Mouse (Mus musculus) midbrain, embryonic 11.5 days (tissue): ENCODE results near the gene Bloc1s6. TPM values are rescaled to one million over a fixed set of nuclear protein-coding genes. Genes with fewer than 3 reads are reported as not detected.

ENCODE experiments used
- ATAC-seq: fragments of 200-750 bp; cut with Nextera tagmentation; 2 replicates; pipeline ENCODE4 v1.8.0; 2017; ENCODE audit warnings: moderate TSS enrichment, moderate library complexity; ENCODE audit not compliant: low FRiP score
- DNase-seq: peaks from one replicate; pipeline ENCODE4 v3.0.0; 2015; ENCODE audit warnings: low spot score; ENCODE audit errors: missing footprints
- H3K27ac ChIP-seq: fragments of 300-500 bp; sonication (generic); 2 replicates; pipeline ENCODE4 v1.5.1; 2014; ENCODE audit warnings: low read depth, low read length
- H3K27me3 ChIP-seq: fragments of 300-500 bp; sonication (generic); 2 replicates; pipeline ENCODE4 v1.6.1; 2014; ENCODE audit warnings: mild to moderate bottlenecking, low read length, moderate library complexity, mixed read lengths; ENCODE audit not compliant: control insufficient read depth, insufficient read depth
- H3K36me3 ChIP-seq: fragments of 300-500 bp; sonication (generic); 2 replicates; pipeline ENCODE4 v1.6.1; 2014; ENCODE audit warnings: mild to moderate bottlenecking, low read length, moderate library complexity, mixed read lengths; ENCODE audit not compliant: control insufficient read depth, insufficient read depth
- H3K4me1 ChIP-seq: fragments of 300-500 bp; sonication (generic); 2 replicates; pipeline ENCODE4 v1.6.1; 2014; ENCODE audit warnings: low read length; ENCODE audit not compliant: control insufficient read depth, insufficient read depth
- H3K4me2 ChIP-seq: fragments of 300-500 bp; sonication (generic); 2 replicates; pipeline ENCODE4 v1.6.1; 2014; ENCODE audit warnings: mild to moderate bottlenecking, moderate library complexity
- H3K4me3 ChIP-seq: fragments of 300-500 bp; sonication (generic); 2 replicates; pipeline ENCODE4 v1.5.1; 2014; ENCODE audit warnings: low read depth, low read length
- H3K9ac ChIP-seq: fragments of 300-500 bp; sonication (generic); 2 replicates; pipeline ENCODE4 v1.6.1; 2014; ENCODE audit warnings: low read length
- H3K9me3 ChIP-seq: fragments of 300-500 bp; sonication (generic); 2 replicates; pipeline ENCODE4 v1.6.1; 2016; ENCODE audit warnings: low read length; ENCODE audit not compliant: control insufficient read depth
- WGBS: fragments of 180-500 bp; shearing (Covaris S2); extraction: QIAGEN DNeasy Blood & Tissue Kit; methylation state at CpG from one replicate; pipeline ENCODE4 v1.1.7; 2014; 5-methylcytosine and 5-hydroxymethylcytosine counted together
- polyA plus RNA-seq: library from polyadenylated mRNA; unstranded; fragments of >200 nt; fragmentation: Nextera tagmentation; extraction: Ambion mirVana; gene quantifications from 2 replicates; pipeline ENCODE4 v1.2.1, GENCODE M21; 2014

The Bloc1s6 gene
- polyA plus RNA-seq, 1 experiment from 2014 or later: 78.1 TPM

GRCm38 (mm10) chr2:122775491-122775890 is 37.2 kb downstream of the Bloc1s6 start:
- no peak for DNase-seq
- no peak for ATAC-seq
- Histone ChIP-seq H3K4me3 (no peak overlapping the region), H3K4me2 (no peak overlapping the region), H3K4me1 (no peaks in the 10 kb centered on the region), H3K27ac (no peak overlapping the region), H3K9ac (no peak overlapping the region), H3K36me3 (no peaks in the 10 kb centered on the region), H3K27me3 (no peaks in the 10 kb centered on the region), H3K9me3 (no peaks in the 10 kb centered on the region)
- WGBS: 76% methylated on average over 1 of the region's 1 CpGs

- no peak for ATAC-seq
- H3K27ac ChIP-seq: no peak overlapping the region
- H3K4me3 ChIP-seq: no peak overlapping the region
- no peak overlapping the region for H3K9ac ChIP-seq
- no peak for DNase-seq
- H3K4me2 ChIP-seq: no peak overlapping the region
- no peaks in the 10 kb centered on the region for H3K36me3 ChIP-seq
- H3K9me3 ChIP-seq: no peaks in the 10 kb centered on the region
- no peaks in the 10 kb centered on the region for H3K27me3 ChIP-seq
- 76% methylated on average over 2 of the region's 2 CpGs for WGBS
- H3K4me1 ChIP-seq: no peaks in the 10 kb centered on the region
Observed at GRCm38 (mm10) chr2:122776823-122777222, 38.5 kb downstream of the Bloc1s6 start.

GRCm38 (mm10) chr2:122779967-122780366 is 41.7 kb downstream of the Bloc1s6 start:
- no peak overlapping the region for H3K4me3 ChIP-seq
- ATAC-seq (no peak), DNase-seq (no peak)
- no peak overlapping the region for H3K9ac ChIP-seq
- 71% methylated on average over 5 of the region's 5 CpGs for WGBS
- no peaks in the 10 kb centered on the region for H3K27me3 ChIP-seq
- no peaks in the 10 kb centered on the region for H3K9me3 ChIP-seq
- no peak overlapping the region for H3K4me2 ChIP-seq
- H3K27ac ChIP-seq: no peak overlapping the region
- H3K36me3 ChIP-seq: no peaks in the 10 kb centered on the region
- H3K4me1 ChIP-seq: no peaks in the 10 kb centered on the region

- ATAC-seq (no peak), DNase-seq (no peak)
- Histone ChIP-seq H3K36me3 (no peaks in the 10 kb centered on the region), H3K27me3 (no peaks in the 10 kb centered on the region), H3K9ac (no peak overlapping the region), H3K4me1 (no peaks in the 10 kb centered on the region), H3K9me3 (no peaks in the 10 kb centered on the region), H3K4me2 (no peak overlapping the region), H3K27ac (no peak overlapping the region), H3K4me3 (no peak overlapping the region)
- 74% methylated on average over 3 of the region's 3 CpGs for WGBS
Observed at GRCm38 (mm10) chr2:122780447-122780846, 42.1 kb downstream of the Bloc1s6 start.

GRCm38 (mm10) chr2:122781590-122782356 is 43.5 kb downstream of the Bloc1s6 start:
- no peak overlapping the region for H3K4me3 ChIP-seq
- H3K4me1 ChIP-seq: no peaks in the 10 kb centered on the region
- ATAC-seq (no peak), DNase-seq (no peak)
- no peaks in the 10 kb centered on the region for H3K27me3 ChIP-seq
- no peak overlapping the region for H3K4me2 ChIP-seq
- no peaks in the 10 kb centered on the region for H3K36me3 ChIP-seq
- H3K9me3 ChIP-seq: no peaks in the 10 kb centered on the region
- no peak overlapping the region for H3K27ac ChIP-seq
- 82% methylated on average over 8 of the region's 8 CpGs for WGBS
- H3K9ac ChIP-seq: no peak overlapping the region

GRCm38 (mm10) chr2:122783730-122784129 is 45.4 kb downstream of the Bloc1s6 start:
- no peak overlapping the region for H3K4me2 ChIP-seq
- H3K27ac ChIP-seq: no peak overlapping the region
- H3K4me3 ChIP-seq: no peak overlapping the region
- no peaks in the 10 kb centered on the region for H3K36me3 ChIP-seq
- H3K9ac ChIP-seq: no peak overlapping the region
- H3K9me3 ChIP-seq: no peaks in the 10 kb centered on the region
- DNase-seq (no peak), ATAC-seq (no peak)
- no peaks in the 10 kb centered on the region for H3K27me3 ChIP-seq
- WGBS: 89% methylated on average over 2 of the region's 2 CpGs
- H3K4me1 ChIP-seq: no peaks in the 10 kb centered on the region

GRCm38 (mm10) chr2:122784701-122785100 is 46.4 kb downstream of the Bloc1s6 start:
- no peaks in the 10 kb centered on the region for H3K27me3 ChIP-seq
- ATAC-seq (no peak), DNase-seq (no peak)
- H3K4me1 ChIP-seq: no peaks in the 10 kb centered on the region
- H3K9me3 ChIP-seq: no peaks in the 10 kb centered on the region
- H3K9ac ChIP-seq: no peak overlapping the region
- WGBS: 89% methylated on average over 3 of the region's 3 CpGs
- H3K4me2 ChIP-seq: no peak overlapping the region
- H3K4me3 ChIP-seq: no peak overlapping the region
- no peaks in the 10 kb centered on the region for H3K36me3 ChIP-seq
- no peak overlapping the region for H3K27ac ChIP-seq

GRCm38 (mm10) chr2:122786167-122786566 is 47.9 kb downstream of the Bloc1s6 start:
- Histone ChIP-seq H3K9me3 (no peaks in the 10 kb centered on the region), H3K4me2 (no peak overlapping the region), H3K27ac (no peak overlapping the region), H3K36me3 (no peaks in the 10 kb centered on the region), H3K4me1 (no peaks in the 10 kb centered on the region), H3K27me3 (no peaks in the 10 kb centered on the region), H3K4me3 (no peak overlapping the region), H3K9ac (no peak overlapping the region)
- 89% methylated on average over 2 of the region's 2 CpGs for WGBS
- ATAC-seq (no peak), DNase-seq (no peak)

GRCm38 (mm10) chr2:122789311-122789710 is 51.0 kb downstream of the Bloc1s6 start:
- 88% methylated on average over 7 of the region's 7 CpGs for WGBS
- Histone ChIP-seq H3K9me3 (no peaks in the 10 kb centered on the region), H3K4me1 (no peaks in the 10 kb centered on the region), H3K27ac (no peak overlapping the region), H3K36me3 (no peaks in the 10 kb centered on the region), H3K4me2 (no peak overlapping the region), H3K4me3 (no peak overlapping the region), H3K27me3 (no peaks in the 10 kb centered on the region), H3K9ac (no peak overlapping the region)
- ATAC-seq: no peak
- no peak for DNase-seq
